Mouse (Mus musculus) embryonic fibroblast, embryonic 13.5 days (primary cell): ENCODE measurements at regions not wholly inside any gene's neighbourhood (a gene's known extent, or its start where the extent isn't known, plus 50 kb on each side); places are given as distances from the start of the nearest gene placed in this dataset.

Experiments used
- CTCF ChIP-seq: IDR thresholded peaks from 2 replicates; pipeline ENCODE4 v1.5.1; 2011; ENCODE audit warnings: mild to moderate bottlenecking, control low read depth, low read length, moderate library complexity, borderline replicate concordance; ENCODE audit not compliant: insufficient read depth
- POLR2A ChIP-seq: IDR thresholded peaks from 2 replicates; pipeline ENCODE4 v1.6.1; 2011; ENCODE audit warnings: low read depth, mild to moderate bottlenecking, control low read depth, low read length, moderate library complexity

- TF ChIP-seq POLR2A = no peak
- TF ChIP-seq CTCF = no peak
These were observed 79.8 kb upstream of the Zbtb18 start for GRCm38 (mm10) chr1:177362398-177362797.
